Mouse (Mus musculus) heart, adult 2 months (tissue): Measurements from ENCODE around the gene Alkal2. TPM values are rescaled to one million over a fixed set of nuclear protein-coding genes. Genes with fewer than 3 reads are reported as not detected.

Experiments
- DNase-seq, 2 experiments: peaks; one replicate each; pipeline ENCODE4 v3.0.0; 2021
- H3K27ac ChIP-seq: fragments of 200-600 bp; 2 replicates; pipeline ENCODE4 v1.8.1; 2022
- H3K27me3 ChIP-seq: fragments of 200-500 bp; 2 replicates; pipeline ENCODE4 v1.6.1; 2012; ENCODE audit warnings: mild to moderate bottlenecking, low read length, inconsistent platforms, mixed read lengths; ENCODE audit not compliant: control insufficient read depth, insufficient read depth
- H3K36me3 ChIP-seq: fragments of 200-500 bp; 2 replicates; pipeline ENCODE4 v1.6.1; 2012; ENCODE audit warnings: low read length, inconsistent platforms; ENCODE audit not compliant: control insufficient read depth, insufficient read depth
- H3K4me1 ChIP-seq: fragments of 200-500 bp; 2 replicates; pipeline ENCODE4 v1.6.1; 2011; ENCODE audit warnings: low read length; ENCODE audit not compliant: control insufficient read depth, insufficient read depth
- H3K4me3 ChIP-seq: fragments of 200-600 bp; 2 replicates; pipeline ENCODE4 v1.8.1; 2022
- H3K79me2 ChIP-seq: fragments of 200-500 bp; replicated peaks from 2 replicates; pipeline ENCODE4 v1.6.1; 2012; ENCODE audit warnings: mild to moderate bottlenecking, inconsistent platforms, low read length, moderate library complexity, mixed read lengths; ENCODE audit not compliant: control insufficient read depth, insufficient read depth
- H3K9ac ChIP-seq: fragments of 200-500 bp; 2 replicates; pipeline ENCODE4 v1.6.1; 2012; ENCODE audit warnings: low read depth, mild to moderate bottlenecking, control low read depth, inconsistent platforms, low read length, mixed read lengths
- CTCF ChIP-seq: fragments of 200-600 bp; IDR thresholded peaks from 2 replicates; pipeline ENCODE4 v1.8.1; 2022; ENCODE audit warnings: antibody characterized with exemption, mild to moderate bottlenecking, moderate library complexity
- EP300 ChIP-seq: fragments of 200-500 bp; IDR thresholded peaks from 2 replicates; pipeline ENCODE4 v1.6.1; 2011; ENCODE audit warnings: low read depth, low read length, control low read depth; ENCODE audit not compliant: insufficient read depth
- POLR2A ChIP-seq: fragments of 200-500 bp; IDR thresholded peaks from 2 replicates; pipeline ENCODE4 v1.6.1; 2011; ENCODE audit warnings: mild to moderate bottlenecking, low read depth, low read length, control low read depth; ENCODE audit not compliant: insufficient read depth
- WGBS: fragments of 180-500 bp; shearing (Covaris S2); methylation state at CpG from one replicate; pipeline ENCODE4 v1.1.7; 2018; 5-methylcytosine and 5-hydroxymethylcytosine counted together
- intact Hi-C: fragments of 180-260 bp; cut with DNase I; formaldehyde crosslinking; loops from one replicate; pipeline ENCODE4 v1.15.1; 2025
- long read RNA-seq: library from polyadenylated mRNA; stranded (forward); transcript quantifications from one replicate; pipeline ENCODE4 v2.0.0, GENCODE M21; 2021
- polyA plus RNA-seq: library from polyadenylated mRNA; depleted of rRNA; stranded (reverse); fragments of >200 nt; gene quantifications from 2 replicates; pipeline ENCODE4 v1.2.3, GENCODE M21; 2012; rRNA removed
- total RNA-seq, 2 experiments: library from RNA; stranded (reverse); gene quantifications; 2 replicates each; pipeline ENCODE4 v1.2.3; 2021

The Alkal2 gene
- total RNA-seq (1 to 10 TPM in 1 of 2 experiments, under 1 TPM in 1; 0.73 to 1.8 TPM), polyA plus RNA-seq (0.47 and 0.70 TPM in 2 replicates)
- long read RNA-seq, transcript Alkal2-201 (5 exons, 1,509 nt): major isoform, 7 of 8 reads
- long read RNA-seq, partial matches to known transcripts: 0 of 8 reads
- long read RNA-seq, other reads (novel, unspliced or antisense): 1 of 8 reads

- H3K4me3 ChIP-seq: peak within 1 kb of the TSS; percentile 39
- peak; percentile 48 to 54 for DNase-seq
- H3K9ac ChIP-seq: peak within 1 kb of the TSS; percentile 16; the same call in 1 of the 2 replicates
- no peaks in the 10 kb centered on the region for H3K36me3 ChIP-seq
- H3K27ac ChIP-seq: no peak within 1 kb of the TSS
- intact Hi-C loops: no loop called here
- peaks cover 14% of the 10 kb centered on the region for H3K27me3 ChIP-seq
- no peaks in the 10 kb centered on the region; the same call in 1 of the 2 replicates for H3K4me1 ChIP-seq
- H3K79me2 ChIP-seq: no peaks in the 10 kb centered on the region
- WGBS: 1% methylated on average over 58 of the region's 58 CpGs
- no peak for TF ChIP-seq EP300
- no peak for TF ChIP-seq CTCF
- no peak for TF ChIP-seq POLR2A
Observed at GRCm38 (mm10) chr12:30883986-30884621, at the start of gene Alkal2. Gene Alkal2 (plus strand): TSS chr12:30884322.

- H3K27ac ChIP-seq: no peak overlapping the region
- intact Hi-C loops: no loop called here
- no peaks in the 10 kb centered on the region for H3K4me1 ChIP-seq
- H3K9ac ChIP-seq: no peak overlapping the region
- no peaks in the 10 kb centered on the region for H3K36me3 ChIP-seq
- no peak for DNase-seq
- WGBS: 78% methylated on average over 1 of the region's 1 CpGs
- no peak for TF ChIP-seq CTCF
- TF ChIP-seq EP300: no peak
- no peak for TF ChIP-seq POLR2A
- no peaks in the 10 kb centered on the region for H3K79me2 ChIP-seq
- H3K4me3 ChIP-seq: no peak overlapping the region
- H3K27me3 ChIP-seq: no peaks in the 10 kb centered on the region
Observed at GRCm38 (mm10) chr12:30848521-30848920, 35.6 kb upstream of the Alkal2 start.

- no peak for DNase-seq
- 12% methylated on average over 2 of the region's 2 CpGs for WGBS
- TF ChIP-seq EP300 (no peak), CTCF (no peak), POLR2A (no peak)
- no peak overlapping the region for H3K27ac ChIP-seq
- no peaks in the 10 kb centered on the region for H3K27me3 ChIP-seq
- intact Hi-C loops: no loop called here
- H3K79me2 ChIP-seq: no peaks in the 10 kb centered on the region
- no peak overlapping the region for H3K9ac ChIP-seq
- H3K4me1 ChIP-seq: no peaks in the 10 kb centered on the region
- no peak overlapping the region for H3K4me3 ChIP-seq
- H3K36me3 ChIP-seq: no peaks in the 10 kb centered on the region
Observed at GRCm38 (mm10) chr12:30850902-30851301, 33.2 kb upstream of the Alkal2 start.

- no peak for DNase-seq
- TF ChIP-seq CTCF (no peak), EP300 (no peak), POLR2A (no peak)
- no peak overlapping the region for H3K4me3 ChIP-seq
- WGBS: 80% methylated on average over 6 of the region's 6 CpGs
- no peak overlapping the region for H3K27ac ChIP-seq
- H3K27me3 ChIP-seq: no peaks in the 10 kb centered on the region
- intact Hi-C loops: no loop called here
- H3K79me2 ChIP-seq: no peaks in the 10 kb centered on the region
- no peaks in the 10 kb centered on the region for H3K36me3 ChIP-seq
- no peak overlapping the region for H3K9ac ChIP-seq
- H3K4me1 ChIP-seq: no peaks in the 10 kb centered on the region
Observed at GRCm38 (mm10) chr12:30851871-30852270, 32.3 kb upstream of the Alkal2 start.

GRCm38 (mm10) chr12:30855442-30856159, 28.5 kb upstream of the Alkal2 start:
- WGBS: 65% methylated on average over 6 of the region's 6 CpGs
- Histone ChIP-seq H3K9ac (no peak overlapping the region), H3K27me3 (no peaks in the 10 kb centered on the region), H3K4me3 (no peak overlapping the region), H3K27ac (no peak overlapping the region), H3K36me3 (no peaks in the 10 kb centered on the region), H3K79me2 (no peaks in the 10 kb centered on the region), H3K4me1 (no peaks in the 10 kb centered on the region)
- intact Hi-C loops: no loop called here
- no peak for DNase-seq
- TF ChIP-seq CTCF: no peak

GRCm38 (mm10) chr12:30856172-30856571, 27.9 kb upstream of the Alkal2 start:
- 85% methylated on average over 5 of the region's 5 CpGs for WGBS

More at GRCm38 (mm10) chr12:30856172-30856571, 27.9 kb upstream of the Alkal2 start:
- H3K36me3 ChIP-seq: no peaks in the 10 kb centered on the region
- no peak overlapping the region for H3K27ac ChIP-seq
- no peak overlapping the region for H3K4me3 ChIP-seq
- DNase-seq: no peak
- H3K4me1 ChIP-seq: no peaks in the 10 kb centered on the region
- H3K9ac ChIP-seq: no peak overlapping the region
- H3K27me3 ChIP-seq: no peaks in the 10 kb centered on the region
- H3K79me2 ChIP-seq: no peaks in the 10 kb centered on the region
- intact Hi-C loops: no loop called here
- TF ChIP-seq EP300 (no peak), CTCF (no peak), POLR2A (no peak)
